Mouse (Mus musculus) heart, embryonic 14.5 days (tissue): ENCODE measurements around the gene Tspan9. TPM values are rescaled to one million over a fixed set of nuclear protein-coding genes. Genes with fewer than 3 reads are reported as not detected.
A peak's percentile ranks its signal among the peaks of the same experiment; 100 is the strongest.

Source experiments
- ATAC-seq: fragments of 200-750 bp; cut with Nextera tagmentation; 2 replicates; pipeline ENCODE4 v1.8.0; 2017; ENCODE audit warnings: low read depth, moderate TSS enrichment; ENCODE audit not compliant: insufficient number of reproducible peaks, insufficient read depth, low FRiP score
- H3K27ac ChIP-seq, 2 experiments: fragments of 200-500 bp in 1 of 2; fragments of 300-500 bp in 1 of 2; sonication (generic) in 1 of 2; replicated peaks in 1 of 2; 2 replicates each; pipeline ENCODE4 v1.5.1; 2012 to 2014; ENCODE audit warnings: low read depth in 2 of 2, low read length in 2 of 2, control low read depth in 1 of 2, mild to moderate bottlenecking in 1 of 2, mixed read lengths in 1 of 2; ENCODE audit not compliant: control insufficient read depth in 1 of 2, insufficient read depth in 1 of 2
- H3K27me3 ChIP-seq: fragments of 300-500 bp; sonication (generic); 2 replicates; pipeline ENCODE4 v1.6.1; 2014; ENCODE audit warnings: mild to moderate bottlenecking, low read length, control low read depth; ENCODE audit not compliant: control insufficient read depth, insufficient read depth
- H3K36me3 ChIP-seq: fragments of 300-500 bp; sonication (generic); 2 replicates; pipeline ENCODE4 v1.6.1; 2014; ENCODE audit warnings: mild to moderate bottlenecking, control low read depth, low read length, mixed read lengths; ENCODE audit not compliant: control insufficient read depth, insufficient read depth
- H3K4me1 ChIP-seq, 2 experiments: fragments of 200-500 bp in 1 of 2; fragments of 300-500 bp in 1 of 2; sonication (generic) in 1 of 2; 2 replicates each; pipeline ENCODE4 v1.6.1; 2012 to 2014; ENCODE audit warnings: low read length in 2 of 2, control low read depth in 1 of 2, mixed read lengths in 1 of 2; ENCODE audit not compliant: control insufficient read depth in 2 of 2, insufficient read depth in 2 of 2
- H3K4me2 ChIP-seq: fragments of 300-500 bp; sonication (generic); 2 replicates; pipeline ENCODE4 v1.6.1; 2014; ENCODE audit warnings: mild to moderate bottlenecking, low read length
- H3K4me3 ChIP-seq, 2 experiments: fragments of 200-500 bp in 1 of 2; fragments of 300-500 bp in 1 of 2; sonication (generic) in 1 of 2; 2 replicates each; pipeline ENCODE4 v1.5.1; 2012 to 2014; ENCODE audit warnings: low read length in 2 of 2, mild to moderate bottlenecking in 2 of 2, control low read depth in 1 of 2, low read depth in 1 of 2, moderate library complexity in 1 of 2; ENCODE audit not compliant: control insufficient read depth in 1 of 2, insufficient read depth in 1 of 2
- H3K9ac ChIP-seq: fragments of 300-500 bp; sonication (generic); 2 replicates; pipeline ENCODE4 v1.6.1; 2014; ENCODE audit warnings: mild to moderate bottlenecking, low read length
- H3K9me3 ChIP-seq: fragments of 300-500 bp; sonication (generic); 2 replicates; pipeline ENCODE4 v1.6.1; 2016; ENCODE audit warnings: low read length, control low read depth; ENCODE audit not compliant: control insufficient read depth
- WGBS: fragments of 180-500 bp; shearing (Covaris S2); extraction: QIAGEN DNeasy Blood & Tissue Kit; methylation state at CpG from one replicate; pipeline ENCODE4 v1.1.7; 2014; 5-methylcytosine and 5-hydroxymethylcytosine counted together
- polyA plus RNA-seq: library from polyadenylated mRNA; unstranded; fragments of >200 nt; fragmentation: Nextera tagmentation; extraction: Ambion mirVana; gene quantifications from 2 replicates; pipeline ENCODE4 v1.2.1, GENCODE M21; 2014

Tspan9 gene
- polyA plus RNA-seq, 1 experiment from 2014 or later: 143 TPM

GRCm38 (mm10) chr6:128142369-128143278 is 770 bp downstream of the Tspan9 start:
- Histone ChIP-seq H3K4me3 (peak overlapping the region; percentile 59 to 77), H3K36me3 (peaks cover 7% of the 10 kb centered on the region; the same call in 1 of the 2 replicates), H3K4me1 (peaks cover 8 to 27% of the 10 kb centered on the region in 2 experiments; a peak in 3 of 4 replicates), H3K27ac (peak overlapping the region; percentile 58 to 93), H3K9me3 (no peaks in the 10 kb centered on the region), H3K4me2 (peak overlapping the region; percentile 79), H3K9ac (peak overlapping the region; percentile 95), H3K27me3 (no peaks in the 10 kb centered on the region)
- 3% methylated on average over 20 of the region's 20 CpGs for WGBS
- peak; percentile 27; the same call in 1 of the 2 replicates for ATAC-seq

- H3K9ac ChIP-seq: no peak overlapping the region; the same call in 1 of the 2 replicates
- 49% methylated on average over 6 of the region's 6 CpGs for WGBS
Measured at GRCm38 (mm10) chr6:128140724-128141123, 2.7 kb downstream of the Tspan9 start.

GRCm38 (mm10) chr6:128137855-128138254 is 5.5 kb downstream of the Tspan9 start:
- H3K27ac ChIP-seq: no peak overlapping the region
- H3K4me3 ChIP-seq: no peak overlapping the region
- no peak for ATAC-seq
- H3K4me2 ChIP-seq: no peak overlapping the region
- H3K36me3 ChIP-seq: peaks cover 10% of the 10 kb centered on the region
- peaks cover 26 to 44% of the 10 kb centered on the region in 2 experiments for H3K4me1 ChIP-seq
- H3K9me3 ChIP-seq: no peaks in the 10 kb centered on the region
- H3K27me3 ChIP-seq: no peaks in the 10 kb centered on the region
- no peak overlapping the region for H3K9ac ChIP-seq
- WGBS: 83% methylated on average over 4 of the region's 4 CpGs

More at GRCm38 (mm10) chr6:128140724-128141123, 2.7 kb downstream of the Tspan9 start:
- 0 out of 4 replicates have a peak overlapping the region, but pooled peaks of 1 of the 2 experiments have one; percentile 19 for H3K27ac ChIP-seq
- H3K4me1 ChIP-seq: peaks cover 11 to 27% of the 10 kb centered on the region in 2 experiments
- no peaks in the 10 kb centered on the region for H3K9me3 ChIP-seq
- no peak overlapping the region for H3K4me3 ChIP-seq
- H3K27me3 ChIP-seq: no peaks in the 10 kb centered on the region
- H3K36me3 ChIP-seq: peaks cover 10% of the 10 kb centered on the region
- ATAC-seq: no peak
- peak overlapping the region; percentile 7; the same call in 1 of the 2 replicates for H3K4me2 ChIP-seq

DNA sequence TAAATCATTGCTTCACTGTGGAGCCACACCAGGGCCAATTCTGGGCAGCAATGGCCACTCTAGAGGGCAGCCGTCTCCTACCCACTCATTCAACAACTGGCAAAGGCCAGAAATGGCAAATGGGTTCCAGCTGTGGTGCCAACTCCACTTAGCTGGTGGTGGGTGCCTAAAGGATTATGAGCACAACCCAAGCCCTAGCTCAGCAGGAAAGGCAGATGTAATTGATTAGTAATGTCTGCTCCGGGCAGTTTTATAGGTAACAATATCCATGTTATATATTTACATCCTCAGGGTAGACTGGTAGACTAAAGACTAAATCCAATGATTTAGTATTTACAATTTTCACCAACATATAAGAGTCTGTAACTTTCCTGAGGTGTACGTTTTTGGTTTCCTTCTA is 6.7 kb downstream of the Tspan9 start:
- Histone ChIP-seq H3K4me1 (peaks cover 31 to 40% of the 10 kb centered on the region in 2 experiments), H3K27me3 (no peaks in the 10 kb centered on the region), H3K4me2 (no peak overlapping the region), H3K4me3 (no peak overlapping the region), H3K9me3 (no peaks in the 10 kb centered on the region), H3K9ac (no peak overlapping the region), H3K36me3 (peaks cover 10% of the 10 kb centered on the region), H3K27ac (no peak overlapping the region)
- WGBS: 87% methylated on average over 3 of the region's 3 CpGs
- no peak for ATAC-seq

- peaks cover 29 to 34% of the 10 kb centered on the region in 2 experiments for H3K4me1 ChIP-seq
- H3K36me3 ChIP-seq: peaks cover 8% of the 10 kb centered on the region
- 65% methylated on average over 5 of the region's 5 CpGs for WGBS
- no peaks in the 10 kb centered on the region for H3K27me3 ChIP-seq
- H3K9ac ChIP-seq: 0 out of 2 replicates have a peak overlapping the region, but pooled peaks have one; percentile 14
- no peak overlapping the region for H3K4me3 ChIP-seq
- H3K9me3 ChIP-seq: no peaks in the 10 kb centered on the region
- ATAC-seq: no peak
- no peak overlapping the region for H3K4me2 ChIP-seq
- peak overlapping the region in 1 of 2 experiments; percentile 86; a peak in 1 of 4 replicates for H3K27ac ChIP-seq
Measured at GRCm38 (mm10) chr6:128135459-128135858, 7.9 kb downstream of the Tspan9 start.

GRCm38 (mm10) chr6:128135006-128135405 is 8.4 kb downstream of the Tspan9 start:
- Histone ChIP-seq H3K4me1 (peaks cover 28 to 34% of the 10 kb centered on the region in 2 experiments), H3K9me3 (no peaks in the 10 kb centered on the region), H3K9ac (no peak overlapping the region), H3K36me3 (peaks cover 6% of the 10 kb centered on the region), H3K27me3 (no peaks in the 10 kb centered on the region), H3K4me3 (no peak overlapping the region), H3K27ac (peak overlapping the region in 1 of 2 experiments; percentile 86; a peak in 2 of 4 replicates), H3K4me2 (no peak overlapping the region)
- ATAC-seq: no peak
- WGBS: 75% methylated on average over 5 of the region's 5 CpGs

GRCm38 (mm10) chr6:128134196-128134924 is 9.0 kb downstream of the Tspan9 start:
- Histone ChIP-seq H3K4me2 (no peak overlapping the region), H3K27ac (peak overlapping the region; percentile 53 to 86), H3K36me3 (peaks cover 2% of the 10 kb centered on the region; the same call in 1 of the 2 replicates), H3K4me3 (no peak overlapping the region), H3K9ac (peak overlapping the region; percentile 50), H3K9me3 (no peaks in the 10 kb centered on the region), H3K27me3 (no peaks in the 10 kb centered on the region), H3K4me1 (peaks cover 28 to 38% of the 10 kb centered on the region in 2 experiments)
- WGBS: 31% methylated on average over 8 of the region's 8 CpGs
- no peak for ATAC-seq
